Mouse (Mus musculus): ENCODE measurements around the gene Cog6.

DNA sequence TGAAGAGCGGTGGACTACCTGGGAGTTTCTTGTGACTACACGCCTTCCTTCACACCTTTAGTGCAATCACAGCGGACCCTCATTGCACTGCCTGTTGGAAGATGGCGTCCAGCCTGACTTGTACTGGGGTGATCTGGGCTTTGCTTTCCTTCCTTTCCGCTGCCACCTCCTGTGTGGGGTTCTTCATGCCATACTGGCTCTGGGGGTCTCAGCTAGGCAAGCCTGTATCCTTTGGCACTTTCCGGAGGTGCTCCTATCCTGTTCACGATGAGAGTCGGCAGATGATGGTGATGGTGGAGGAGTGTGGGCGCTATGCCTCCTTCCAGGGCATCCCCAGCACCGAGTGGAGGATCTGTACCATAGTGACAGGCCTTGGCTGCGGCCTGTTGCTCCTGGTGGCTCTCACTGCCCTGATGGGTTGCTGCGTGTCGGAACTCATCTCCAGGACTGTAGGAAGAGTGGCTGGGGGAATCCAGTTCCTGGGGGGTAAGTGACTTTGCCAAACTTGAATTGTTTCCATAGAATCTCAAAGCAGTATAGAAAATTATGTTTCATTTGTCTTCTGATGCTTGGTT is 26.3 kb upstream of the Cog6 start:
- TF ChIP-seq CTCF (IDR thresholded peaks at IDR 0.05) (no peak), POLR2A (IDR thresholded peaks at IDR 0.05; ENCODE audit: insufficient read depth, low read depth, low read length) (no peak), EP300 (IDR thresholded peaks at IDR 0.05; ENCODE audit: insufficient read depth, low read depth, low read length) (no peak)

Measured in heart, adult 2 months (tissue).